Mouse (Mus musculus): Measurements from ENCODE around the gene Skap1. TPM values are rescaled to one million over a fixed set of nuclear protein-coding genes. Genes with fewer than 3 reads are reported as not detected.

Skap1 gene
- total RNA-seq (2014; rRNA removed; ENCODE audit: low replicate concordance) = 4.4 TPM in 1 of 2 replicates, not detected in the other
- 0.11 TPM in 1 of 2 replicates, not detected in the other for polyA plus RNA-seq (2015; fragmentation: Nextera tagmentation; extraction: Ambion mirVana)

DNA sequence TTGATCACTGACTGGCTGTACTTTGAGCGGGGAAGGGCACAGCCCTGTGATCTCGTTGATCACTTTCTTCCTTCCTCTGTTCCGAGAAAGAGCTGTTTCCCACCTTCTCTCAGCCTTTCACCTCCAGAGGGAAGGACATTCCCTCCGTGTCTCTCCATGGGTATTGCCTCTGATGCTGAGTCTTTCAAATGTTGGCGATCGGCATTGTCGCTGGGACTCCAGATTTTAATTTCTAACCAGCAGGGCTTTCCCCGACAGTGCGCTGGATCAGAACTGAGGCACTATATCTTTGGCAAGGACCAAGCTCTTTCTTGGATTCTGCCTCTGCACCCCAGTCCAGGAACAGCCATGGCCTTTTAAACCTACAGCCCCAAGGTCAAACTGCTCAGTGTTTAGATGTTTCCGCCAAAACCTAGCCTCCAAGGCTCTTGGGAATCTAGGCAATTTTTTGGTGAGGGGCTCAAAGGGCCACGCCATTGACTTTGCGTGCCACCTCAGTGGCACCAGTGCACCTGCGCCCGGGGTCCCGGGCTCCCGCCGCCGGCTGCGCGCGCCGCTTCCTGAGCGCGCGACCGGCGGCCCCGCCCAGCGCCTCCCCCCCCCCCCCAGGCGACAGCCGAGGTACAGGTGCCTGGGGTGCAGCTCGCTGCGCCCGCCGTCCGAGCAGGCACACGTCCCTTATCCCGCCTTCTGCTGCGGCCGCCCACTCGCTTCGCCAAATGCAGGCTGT, at the start of gene Skap1:
Gene Skap1 (plus strand): TSS at position 608 of the 730 bp plus-strand sequence.
- Histone ChIP-seq H3K27ac (ENCODE audit: low read depth) (no peak within 1 kb of the TSS), H3K4me3 (ENCODE audit: low read depth, low read length) (peak within 1 kb of the TSS; percentile 41), H3K9ac (replicated peaks; ENCODE audit: low read depth, low read length) (no peak within 1 kb of the TSS), H3K27me3 (ENCODE audit: control insufficient read depth, insufficient read depth, low read length) (peaks cover 65% of the 10 kb centered on the region), H3K9me3 (replicated peaks; ENCODE audit: control insufficient read depth, low read length) (no peaks in the 10 kb centered on the region), H3K4me1 (ENCODE audit: control insufficient read depth, insufficient read depth) (0 out of 2 replicates have a peak, but pooled peaks cover 6% of the 10 kb centered on the region), H3K4me2 (ENCODE audit: low read depth, low read length) (peak within 1 kb of the TSS; percentile 64), H3K36me3 (replicated peaks; ENCODE audit: control insufficient read depth, insufficient read depth, low read length) (no peaks in the 10 kb centered on the region)
- DNase-seq (ENCODE audit: low spot score) (no peak), ATAC-seq (ENCODE audit: insufficient read depth, low read depth) (no peak)
- WGBS = 8% methylated on average over 38 of the region's 42 CpGs
- TF ChIP-seq EP300 (IDR thresholded peaks at IDR 0.05; ENCODE audit: low read depth) (no peak), CTCF (IDR thresholded peaks at IDR 0.05; ENCODE audit: low read depth) (no peak)

DNA sequence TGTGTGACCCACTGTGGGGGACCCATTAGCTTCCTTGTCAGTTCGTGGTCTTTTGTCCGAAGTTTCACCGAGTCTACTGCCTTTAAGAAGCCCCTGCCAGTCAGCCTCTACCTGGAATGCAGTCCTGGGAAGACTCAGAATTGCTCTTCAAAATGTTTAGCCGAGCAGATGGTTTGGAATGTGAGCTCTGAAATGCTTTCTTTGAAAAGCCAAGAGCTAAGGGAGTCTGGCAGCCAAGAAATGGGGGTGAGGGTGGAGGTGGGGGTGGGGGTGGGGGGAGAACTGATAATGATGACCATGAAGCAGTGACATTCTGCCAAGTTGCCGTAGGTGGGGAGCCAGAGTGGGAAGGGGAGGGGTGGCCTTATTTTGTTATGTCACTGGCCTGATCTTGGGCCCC, 43.3 kb upstream of the Skap1 start:
- 23% methylated on average over 5 of the region's 5 CpGs for WGBS
- H3K4me3 ChIP-seq (ENCODE audit: low read depth, low read length) = no peak overlapping the region
- no peak overlapping the region for H3K9ac ChIP-seq (replicated peaks; ENCODE audit: low read depth, low read length)
- H3K36me3 ChIP-seq (replicated peaks; ENCODE audit: control insufficient read depth, insufficient read depth, low read length) = no peaks in the 10 kb centered on the region
- no peak overlapping the region for H3K27ac ChIP-seq (ENCODE audit: low read depth)
- no peak overlapping the region for H3K4me2 ChIP-seq (ENCODE audit: low read depth, low read length)
- no peaks in the 10 kb centered on the region for H3K4me1 ChIP-seq (ENCODE audit: control insufficient read depth, insufficient read depth)
- DNase-seq (ENCODE audit: low spot score) (no peak), ATAC-seq (ENCODE audit: insufficient read depth, low read depth) (no peak)
- no peaks in the 10 kb centered on the region for H3K9me3 ChIP-seq (replicated peaks; ENCODE audit: control insufficient read depth, low read length)
- TF ChIP-seq EP300 (IDR thresholded peaks at IDR 0.05; ENCODE audit: low read depth) (no peak), CTCF (IDR thresholded peaks at IDR 0.05; ENCODE audit: low read depth) (no peak)
- H3K27me3 ChIP-seq (ENCODE audit: control insufficient read depth, insufficient read depth, low read length) = peaks cover 20% of the 10 kb centered on the region; the same call in 1 of the 2 replicates

GRCm38 (mm10) chr11:96421517-96422265, 42.7 kb upstream of the Skap1 start:
- Histone ChIP-seq H3K9ac (replicated peaks; ENCODE audit: low read depth, low read length) (no peak overlapping the region), H3K36me3 (replicated peaks; ENCODE audit: control insufficient read depth, insufficient read depth, low read length) (no peaks in the 10 kb centered on the region), H3K4me2 (ENCODE audit: low read depth, low read length) (no peak overlapping the region), H3K9me3 (replicated peaks; ENCODE audit: control insufficient read depth, low read length) (no peaks in the 10 kb centered on the region), H3K4me3 (ENCODE audit: low read depth, low read length) (no peak overlapping the region), H3K4me1 (ENCODE audit: control insufficient read depth, insufficient read depth) (no peaks in the 10 kb centered on the region), H3K27ac (ENCODE audit: low read depth) (no peak overlapping the region), H3K27me3 (ENCODE audit: control insufficient read depth, insufficient read depth, low read length) (peaks cover 18% of the 10 kb centered on the region; the same call in 1 of the 2 replicates)
- WGBS = 25% methylated on average over 11 of the region's 11 CpGs
- TF ChIP-seq EP300 (IDR thresholded peaks at IDR 0.05; ENCODE audit: low read depth) = no peak
- no peak for TF ChIP-seq CTCF (IDR thresholded peaks at IDR 0.05; ENCODE audit: low read depth)
- no peak for DNase-seq (ENCODE audit: low spot score)
- ATAC-seq (ENCODE audit: insufficient read depth, low read depth) = no peak

DNA sequence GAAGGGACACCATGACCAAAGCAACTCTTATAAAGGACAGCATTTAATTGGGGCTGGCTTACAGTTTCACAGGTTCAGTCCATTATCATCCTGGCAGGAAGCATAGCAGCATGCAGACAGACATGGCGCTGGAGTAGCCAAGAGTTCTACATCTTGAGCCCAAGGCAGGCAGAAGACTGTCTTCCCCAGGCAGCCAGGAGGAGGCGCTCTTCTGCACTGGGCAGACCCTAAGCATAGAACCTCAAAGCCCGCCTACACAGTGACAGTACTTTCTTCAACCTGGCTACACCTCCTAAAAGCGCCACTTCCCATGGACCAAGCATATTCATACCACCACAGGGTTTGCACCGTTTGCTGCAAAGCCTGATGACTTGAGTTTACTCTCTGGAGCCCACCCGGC, 39.2 kb upstream of the Skap1 start:
- TF ChIP-seq EP300 (IDR thresholded peaks at IDR 0.05; ENCODE audit: low read depth) (no peak), CTCF (IDR thresholded peaks at IDR 0.05; ENCODE audit: low read depth) (0 out of 2 replicates have a peak, but pooled peaks have one; percentile 0)
- DNase-seq (ENCODE audit: low spot score) = no peak
- H3K4me2 ChIP-seq (ENCODE audit: low read depth, low read length) = no peak overlapping the region
- no peak overlapping the region for H3K9ac ChIP-seq (replicated peaks; ENCODE audit: low read depth, low read length)
- H3K27me3 ChIP-seq (ENCODE audit: control insufficient read depth, insufficient read depth, low read length) = peaks cover 8% of the 10 kb centered on the region; the same call in 1 of the 2 replicates
- no peak overlapping the region for H3K27ac ChIP-seq (ENCODE audit: low read depth)
- H3K4me1 ChIP-seq (ENCODE audit: control insufficient read depth, insufficient read depth) = no peaks in the 10 kb centered on the region
- H3K9me3 ChIP-seq (replicated peaks; ENCODE audit: control insufficient read depth, low read length) = no peaks in the 10 kb centered on the region
- H3K36me3 ChIP-seq (replicated peaks; ENCODE audit: control insufficient read depth, insufficient read depth, low read length) = no peaks in the 10 kb centered on the region
- ATAC-seq (ENCODE audit: insufficient read depth, low read depth) = no peak
- no peak overlapping the region for H3K4me3 ChIP-seq (ENCODE audit: low read depth, low read length)
- WGBS = 85% methylated on average over 6 of the region's 6 CpGs

- H3K4me2 ChIP-seq (ENCODE audit: low read depth, low read length) = no peak overlapping the region
- H3K27me3 ChIP-seq (ENCODE audit: control insufficient read depth, insufficient read depth, low read length) = peaks cover 8% of the 10 kb centered on the region; the same call in 1 of the 2 replicates
- no peaks in the 10 kb centered on the region for H3K36me3 ChIP-seq (replicated peaks; ENCODE audit: control insufficient read depth, insufficient read depth, low read length)
- no peak overlapping the region for H3K27ac ChIP-seq (ENCODE audit: low read depth)
- no peak for TF ChIP-seq CTCF (IDR thresholded peaks at IDR 0.05; ENCODE audit: low read depth)
- H3K4me3 ChIP-seq (ENCODE audit: low read depth, low read length) = no peak overlapping the region
- ATAC-seq (ENCODE audit: insufficient read depth, low read depth) = no peak
- 52% methylated on average over 6 of the region's 6 CpGs for WGBS
- DNase-seq (ENCODE audit: low spot score) = no peak
- no peaks in the 10 kb centered on the region for H3K9me3 ChIP-seq (replicated peaks; ENCODE audit: control insufficient read depth, low read length)
- H3K9ac ChIP-seq (replicated peaks; ENCODE audit: low read depth, low read length) = no peak overlapping the region
- no peaks in the 10 kb centered on the region for H3K4me1 ChIP-seq (ENCODE audit: control insufficient read depth, insufficient read depth)
Measured at GRCm38 (mm10) chr11:96426191-96426590, 38.2 kb upstream of the Skap1 start.

Data from heart, postnatal 0 days (tissue).